Mouse (Mus musculus): ENCODE measurements around the gene Gpkow. TPM values are rescaled to one million over a fixed set of nuclear protein-coding genes. Genes with fewer than 3 reads are reported as not detected.

Gpkow gene
- polyA plus RNA-seq, 2 experiments, result 7.0 to 12.6 TPM

GRCm38 (mm10) chrX:7725841-7726240, 28.9 kb downstream of the Gpkow start:
- DNase-seq (ENCODE audit: low read depth in 3 of 3, low spot score in 3 of 3) (no peak), ATAC-seq (ENCODE audit: insufficient read depth) (no peak)
- Histone ChIP-seq H3K4me1 (replicated peaks; ENCODE audit: control insufficient read depth in 2 of 2, insufficient read depth in 2 of 2, low read length in 1 of 2) (peaks cover 0 to 8% of the 10 kb centered on the region in 2 experiments; a peak in 1 of 4 replicates), H3K9me3 (ENCODE audit: control insufficient read depth, low read length) (no peaks in the 10 kb centered on the region), H3K27ac (no peak overlapping the region), H3K27me3 (ENCODE audit: control insufficient read depth, insufficient read depth, low read length) (no peaks in the 10 kb centered on the region), H3K4me3 (ENCODE audit: insufficient read depth in 1 of 2, low read depth in 2 of 2, low read length in 2 of 2) (no peak overlapping the region), H3K9ac (replicated peaks) (no peak overlapping the region), H3K36me3 (replicated peaks; ENCODE audit: control insufficient read depth, insufficient read depth, low read depth) (no peaks in the 10 kb centered on the region), H3K4me2 (ENCODE audit: low read depth) (no peak overlapping the region)
- no peak for TF ChIP-seq CTCF (IDR thresholded peaks at IDR 0.05; ENCODE audit: low read depth)
- TF ChIP-seq EP300 (IDR thresholded peaks at IDR 0.05; ENCODE audit: low read depth), result no peak
- 75% methylated on average over 12 of the region's 12 CpGs for WGBS (ENCODE audit: insufficient replicate concordance)

DNA sequence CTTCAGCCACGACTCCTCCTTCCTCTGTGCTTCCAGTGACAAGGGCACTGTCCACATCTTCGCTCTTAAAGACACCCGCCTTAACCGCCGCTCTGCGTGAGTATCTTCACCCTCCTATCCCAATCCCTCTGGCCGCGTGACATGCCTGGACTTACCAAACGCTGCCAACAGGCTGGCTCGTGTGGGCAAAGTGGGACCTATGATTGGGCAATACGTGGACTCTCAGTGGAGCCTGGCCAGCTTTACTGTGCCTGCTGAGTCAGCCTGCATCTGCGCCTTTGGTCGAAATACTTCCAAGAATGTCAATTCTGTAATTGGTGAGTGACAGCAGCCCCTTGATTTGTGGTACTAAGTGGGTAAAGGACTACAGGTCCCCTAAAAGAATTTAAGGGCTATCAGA, 30.2 kb downstream of the Gpkow start:
- no peak overlapping the region for H3K4me3 ChIP-seq (ENCODE audit: insufficient read depth in 1 of 2, low read depth in 2 of 2, low read length in 2 of 2)
- H3K27ac ChIP-seq, result no peak overlapping the region
- no peak for TF ChIP-seq EP300 (IDR thresholded peaks at IDR 0.05; ENCODE audit: low read depth)
- TF ChIP-seq CTCF (IDR thresholded peaks at IDR 0.05; ENCODE audit: low read depth), result no peak
- H3K36me3 ChIP-seq (replicated peaks; ENCODE audit: control insufficient read depth, insufficient read depth, low read depth), result no peaks in the 10 kb centered on the region
- H3K9me3 ChIP-seq (ENCODE audit: control insufficient read depth, low read length), result no peaks in the 10 kb centered on the region
- no peak overlapping the region for H3K4me2 ChIP-seq (ENCODE audit: low read depth)
- no peak overlapping the region for H3K9ac ChIP-seq (replicated peaks)
- 79% methylated on average over 13 of the region's 13 CpGs for WGBS (ENCODE audit: insufficient replicate concordance)
- no peak for DNase-seq (ENCODE audit: low read depth in 3 of 3, low spot score in 3 of 3)
- peaks cover 0 to 6% of the 10 kb centered on the region in 2 experiments; a peak in 1 of 4 replicates for H3K4me1 ChIP-seq (replicated peaks; ENCODE audit: control insufficient read depth in 2 of 2, insufficient read depth in 2 of 2, low read length in 1 of 2)
- no peaks in the 10 kb centered on the region for H3K27me3 ChIP-seq (ENCODE audit: control insufficient read depth, insufficient read depth, low read length)
- ATAC-seq (ENCODE audit: insufficient read depth), result no peak

- H3K36me3 ChIP-seq (replicated peaks; ENCODE audit: control insufficient read depth, insufficient read depth, low read depth), result no peaks in the 10 kb centered on the region
- peak within 1 kb of the TSS; percentile 47 for H3K9ac ChIP-seq (replicated peaks)
- ATAC-seq (ENCODE audit: insufficient read depth) (peak; percentile 90), DNase-seq (ENCODE audit: low read depth in 3 of 3, low spot score in 3 of 3) (peak; percentile 72 to 74 (median 72))
- H3K4me1 ChIP-seq (replicated peaks; ENCODE audit: control insufficient read depth in 2 of 2, insufficient read depth in 2 of 2, low read length in 1 of 2), result peaks cover 0 to 2% of the 10 kb centered on the region in 2 experiments; a peak in 1 of 4 replicates
- peak within 1 kb of the TSS; percentile 61 for H3K4me2 ChIP-seq (ENCODE audit: low read depth)
- TF ChIP-seq CTCF (IDR thresholded peaks at IDR 0.05; ENCODE audit: low read depth), result 0 out of 2 replicates have a peak, but pooled peaks have one; percentile 13
- no peak for TF ChIP-seq EP300 (IDR thresholded peaks at IDR 0.05; ENCODE audit: low read depth)
- WGBS (ENCODE audit: insufficient replicate concordance), result 10% methylated on average over 42 of the region's 42 CpGs
- no peaks in the 10 kb centered on the region for H3K27me3 ChIP-seq (ENCODE audit: control insufficient read depth, insufficient read depth, low read length)
- H3K4me3 ChIP-seq (ENCODE audit: insufficient read depth in 1 of 2, low read depth in 2 of 2, low read length in 2 of 2), result peak within 1 kb of the TSS; percentile 41 to 55
- no peaks in the 10 kb centered on the region for H3K9me3 ChIP-seq (ENCODE audit: control insufficient read depth, low read length)
- peak within 1 kb of the TSS; percentile 22; the same call in 1 of the 2 replicates for H3K27ac ChIP-seq
Observed at GRCm38 (mm10) chrX:7728215-7728921, 31.4 kb downstream of the Gpkow start, which contains the start of gene Praf2. TSS of gene Praf2 (plus strand) at chrX:7728439.

DNA sequence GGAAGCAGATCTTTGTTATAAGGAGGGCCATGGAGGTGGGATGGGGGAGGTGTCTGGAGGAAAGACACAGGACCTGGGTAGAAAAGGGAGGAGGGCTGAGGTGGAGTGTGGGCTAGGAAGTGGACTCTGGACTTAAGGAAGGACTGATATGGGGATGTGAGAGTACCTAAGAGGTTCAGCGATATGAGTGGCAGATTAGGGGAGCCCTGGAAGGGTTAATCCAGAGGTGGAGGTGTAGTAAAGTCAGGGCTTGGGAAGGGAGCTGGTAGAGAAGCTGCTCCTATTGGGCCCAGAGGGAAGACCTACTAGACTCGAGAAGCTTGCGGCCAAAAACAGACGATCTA, 32.0 kb downstream of the Gpkow start:
- Histone ChIP-seq H3K9ac (replicated peaks) (no peak overlapping the region), H3K27me3 (ENCODE audit: control insufficient read depth, insufficient read depth, low read length) (no peaks in the 10 kb centered on the region), H3K27ac (no peak overlapping the region), H3K4me2 (ENCODE audit: low read depth) (peak overlapping the region; percentile 61), H3K4me3 (ENCODE audit: insufficient read depth in 1 of 2, low read depth in 2 of 2, low read length in 2 of 2) (peak overlapping the region; percentile 41 to 55; a peak in 3 of 4 replicates), H3K4me1 (replicated peaks; ENCODE audit: control insufficient read depth in 2 of 2, insufficient read depth in 2 of 2, low read length in 1 of 2) (peaks cover 0 to 2% of the 10 kb centered on the region in 2 experiments; a peak in 1 of 4 replicates), H3K9me3 (ENCODE audit: control insufficient read depth, low read length) (no peaks in the 10 kb centered on the region), H3K36me3 (replicated peaks; ENCODE audit: control insufficient read depth, insufficient read depth, low read depth) (no peaks in the 10 kb centered on the region)
- no peak for DNase-seq (ENCODE audit: low read depth in 3 of 3, low spot score in 3 of 3)
- 0 out of 2 replicates have a peak, but pooled peaks have one; percentile 2 for ATAC-seq (ENCODE audit: insufficient read depth)
- TF ChIP-seq CTCF (IDR thresholded peaks at IDR 0.05; ENCODE audit: low read depth) (no peak), EP300 (IDR thresholded peaks at IDR 0.05; ENCODE audit: low read depth) (no peak)
- WGBS (ENCODE audit: insufficient replicate concordance), result 33% methylated on average over 4 of the region's 4 CpGs

GRCm38 (mm10) chrX:7733571-7734156, 36.7 kb downstream of the Gpkow start:
- H3K27ac ChIP-seq, result no peak overlapping the region
- 19% methylated on average over 25 of the region's 26 CpGs for WGBS (ENCODE audit: insufficient replicate concordance)
- TF ChIP-seq CTCF (IDR thresholded peaks at IDR 0.05; ENCODE audit: low read depth) (peak; percentile 88), EP300 (IDR thresholded peaks at IDR 0.05; ENCODE audit: low read depth) (no peak)
- peak; percentile 60 for ATAC-seq (ENCODE audit: insufficient read depth)
- H3K9me3 ChIP-seq (ENCODE audit: control insufficient read depth, low read length), result no peaks in the 10 kb centered on the region
- DNase-seq (ENCODE audit: low read depth in 3 of 3, low spot score in 3 of 3), result peak in 2 of 3 experiments; percentile 37 to 43
- peak overlapping the region; percentile 10 to 35; a peak in 1 of 4 replicates for H3K4me3 ChIP-seq (ENCODE audit: insufficient read depth in 1 of 2, low read depth in 2 of 2, low read length in 2 of 2)
- H3K4me2 ChIP-seq (ENCODE audit: low read depth), result peak overlapping the region; percentile 38
- no peaks in the 10 kb centered on the region for H3K27me3 ChIP-seq (ENCODE audit: control insufficient read depth, insufficient read depth, low read length)
- H3K36me3 ChIP-seq (replicated peaks; ENCODE audit: control insufficient read depth, insufficient read depth, low read depth), result no peaks in the 10 kb centered on the region
- peaks cover 0 to 2% of the 10 kb centered on the region in 2 experiments; a peak in 1 of 4 replicates for H3K4me1 ChIP-seq (replicated peaks; ENCODE audit: control insufficient read depth in 2 of 2, insufficient read depth in 2 of 2, low read length in 1 of 2)
- H3K9ac ChIP-seq (replicated peaks), result no peak overlapping the region

All from liver, embryonic 14.5 days (tissue).